ENCODE assay signal across 8 mouse cellular contexts in the genomic region with DNA sequence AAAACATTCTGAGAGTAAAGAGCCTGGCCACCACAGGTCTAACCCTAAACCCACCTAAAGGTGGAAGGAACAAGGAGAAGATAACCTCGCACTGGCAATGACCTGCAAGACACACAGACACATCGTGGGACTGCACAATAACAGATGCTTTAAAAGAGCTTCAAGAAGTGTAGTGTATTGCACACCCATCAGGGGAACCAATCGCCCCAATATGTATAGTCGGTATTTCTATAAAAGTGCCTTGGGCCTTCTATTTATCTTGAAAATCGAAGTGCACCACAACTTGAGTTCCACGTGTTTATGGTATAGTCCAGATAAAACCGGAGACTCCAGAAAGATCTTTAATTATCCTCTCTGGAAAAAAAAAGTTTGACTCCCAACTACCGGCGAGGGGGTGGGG. TPM values are rescaled to one million over a fixed set of nuclear protein-coding genes. Genes with fewer than 3 reads are reported as not detected.
A peak's percentile ranks its signal among the peaks of the same experiment; 100 is the strongest.
DNase-seq lines count a peak whose midpoint lies in the region; ATAC-seq lines count a peak whose summit lies in the region.

No protein-coding gene starts in this region.

- WGBS in limb, embryonic 10.5 days: 23% methylated on average over 9 of the region's 9 CpGs

- H3K27ac ChIP-seq in limb, embryonic 10.5 days: peak overlapping the region; percentile 98

- no peaks in the 10 kb centered on the region for H3K9me3 ChIP-seq in limb, embryonic 10.5 days (replicated peaks)

- peak overlapping the region; percentile 79 for H3K4me3 ChIP-seq in limb, embryonic 10.5 days

- H3K4me1 ChIP-seq in limb, embryonic 10.5 days: peaks cover 27% of the 10 kb centered on the region

- no peak for ATAC-seq in cerebellum, adult (ENCODE audit: insufficient number of reproducible peaks, low FRiP score, low TSS enrichment)

- H3K27me3 ChIP-seq in limb, embryonic 10.5 days (ENCODE audit: low read depth, poor library complexity, severe bottlenecking): no peaks in the 10 kb centered on the region
- H3K27me3 ChIP-seq in splenic B cell, adult 2 months (ENCODE audit: control insufficient read depth, insufficient read depth, low read length, poor library complexity, severe bottlenecking): no peaks in the 10 kb centered on the region

- peak; percentile 12 for DNase-seq in cerebellum, adult 8-10 months
- DNase-seq in thymus, postnatal 4 days: peak; percentile 15
- DNase-seq in thymus, postnatal 25 days: no peak
- DNase-seq in limb, embryonic 10.5 days (ENCODE audit: low spot score): no peak
- DNase-seq in splenic B cell, adult 2 months (ENCODE audit: low read depth, low spot score): peak; percentile 20
- DNase-seq in kidney, postnatal 36 days: no peak
- DNase-seq in spleen, postnatal 14 days (ENCODE audit: low spot score in 2 of 2): no peak

- peaks cover 28% of the 10 kb centered on the region for H3K36me3 ChIP-seq in limb, embryonic 10.5 days
- no peaks in the 10 kb centered on the region for H3K36me3 ChIP-seq in splenic B cell, adult 2 months (ENCODE audit: control insufficient read depth, insufficient read depth, low read length, poor library complexity, severe bottlenecking)

RNA-seq across cellular contexts. Expression of gene Dut, which starts 0.3 kb away (rescaled TPM):
- 257 and 309 TPM in 2 replicates for polyA plus RNA-seq in limb, embryonic 10.5 days (2016; fragmentation: Nextera tagmentation; extraction: Ambion mirVana)

Comparison
In these comparisons a context has a peak if more than half of its experiments do, and no peak if none do; other contexts are left out.
1. DNase-seq: peak in cerebellum, adult 8-10 months (single experiment), thymus, postnatal 4 days (single experiment) and splenic B cell, adult 2 months (single experiment); none in thymus, postnatal 25 days (single experiment), limb, embryonic 10.5 days (single experiment), kidney, postnatal 36 days (0 of 2) and spleen, postnatal 14 days (0 of 2).